Mouse (Mus musculus): ENCODE results near the gene Txn2.
"Not testable (repeated sequence)": the region's sequence is repeated elsewhere in the genome, so short reads cannot be mapped to it uniquely, and the experiment has no call there.

Gene Txn2

GRCm38 (mm10) chr15:77879756-77880155 lies 49.0 kb downstream of the Txn2 start:
- no peak for DNase-seq (ENCODE audit: low spot score)

GRCm38 (mm10) chr15:77877209-77877608 lies 51.6 kb downstream of the Txn2 start:
- DNase-seq (ENCODE audit: low spot score) = no peak

- no peak for DNase-seq (ENCODE audit: low spot score)
Measured at GRCm38 (mm10) chr15:77876716-77877115, 52.1 kb downstream of the Txn2 start.

DNA sequence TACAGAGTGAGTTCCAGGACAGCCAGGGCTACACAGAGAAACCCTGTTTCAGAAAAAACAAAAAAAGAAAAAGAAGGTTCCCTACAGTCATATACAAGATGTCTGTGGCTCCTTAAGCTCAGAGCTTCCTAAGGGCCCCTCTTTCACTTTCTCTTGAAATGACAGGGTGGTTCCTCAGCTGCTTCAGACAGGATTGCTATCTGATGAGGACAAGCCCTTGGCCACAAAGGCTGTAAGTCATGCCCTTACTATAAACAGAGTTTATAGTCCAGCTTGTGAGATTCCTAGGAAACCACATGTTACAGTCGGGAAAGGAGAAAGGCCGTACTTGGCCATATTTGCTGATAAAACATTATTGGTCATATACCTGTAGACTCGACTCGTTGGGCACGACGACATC lies 52.9 kb downstream of the Txn2 start:
- DNase-seq (ENCODE audit: low spot score) = no peak

GRCm38 (mm10) chr15:77874807-77875206 lies 54.0 kb downstream of the Txn2 start:
- no peak for DNase-seq (ENCODE audit: low spot score)

GRCm38 (mm10) chr15:77874310-77874709 lies 54.5 kb downstream of the Txn2 start:
- no peak for DNase-seq (ENCODE audit: low spot score)

GRCm38 (mm10) chr15:77873564-77873963 lies 55.2 kb downstream of the Txn2 start:
- no peak for DNase-seq (ENCODE audit: low spot score)

DNA sequence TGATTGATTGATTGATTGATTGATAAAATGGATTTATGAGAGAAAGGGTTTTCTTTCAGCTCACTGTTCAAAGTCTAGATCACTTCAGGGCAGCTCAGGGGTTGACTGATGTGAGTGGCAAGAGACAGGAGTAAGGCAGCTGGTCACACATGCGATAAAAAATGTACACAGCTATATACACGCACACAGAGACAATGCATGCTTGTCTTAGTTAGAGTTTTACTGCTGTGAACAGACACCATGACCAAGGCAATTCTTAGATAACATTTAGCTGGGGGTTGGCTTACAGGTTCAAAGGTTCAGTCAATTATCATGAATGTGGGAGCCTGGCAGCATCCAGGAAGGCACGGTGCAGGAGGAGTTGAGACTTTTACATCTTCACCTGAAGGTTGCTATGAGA lies 55.8 kb downstream of the Txn2 start:
- no peak for DNase-seq (ENCODE audit: low spot score)

- no peak for DNase-seq (ENCODE audit: low spot score)
Measured at GRCm38 (mm10) chr15:77868340-77868739, 60.5 kb downstream of the Txn2 start.

GRCm38 (mm10) chr15:77867231-77867968 lies 61.4 kb downstream of the Txn2 start:
- DNase-seq (ENCODE audit: low spot score) = not testable (repeated sequence)

- DNase-seq (ENCODE audit: low spot score) = no peak
Measured at GRCm38 (mm10) chr15:77866583-77867220, 62.1 kb downstream of the Txn2 start.

All from ovary, postnatal 36 days (tissue).